Mouse (Mus musculus) cortical plate, adult 2 months (tissue): ENCODE measurements around the gene Ift122. TPM values are rescaled to one million over a fixed set of nuclear protein-coding genes. Genes with fewer than 3 reads are reported as not detected.
A peak's percentile ranks its signal among the peaks of the same experiment; 100 is the strongest.

Source experiments
- H3K27ac ChIP-seq: fragments of 200-500 bp; 2 replicates; pipeline ENCODE4 v1.5.1; 2012; ENCODE audit warnings: low read length, control low read depth, inconsistent platforms; ENCODE audit not compliant: insufficient read depth
- H3K4me1 ChIP-seq: fragments of 200-500 bp; 2 replicates; pipeline ENCODE4 v1.6.1; 2011; ENCODE audit warnings: low read length; ENCODE audit not compliant: control insufficient read depth, insufficient read depth
- H3K4me3 ChIP-seq: fragments of 200-500 bp; 2 replicates; pipeline ENCODE4 v1.5.1; 2011; ENCODE audit warnings: mild to moderate bottlenecking, low read length, control low read depth; ENCODE audit not compliant: insufficient read depth
- CTCF ChIP-seq: fragments of 200-500 bp; IDR thresholded peaks from 2 replicates; pipeline ENCODE4 v1.5.1; 2011; ENCODE audit warnings: mild to moderate bottlenecking, control low read depth, low read length; ENCODE audit not compliant: insufficient read depth; ENCODE audit errors: extremely low read depth
- POLR2A ChIP-seq: fragments of 200-500 bp; IDR thresholded peaks from 2 replicates; pipeline ENCODE4 v1.6.1; 2011; ENCODE audit warnings: mild to moderate bottlenecking, low read length, control low read depth; ENCODE audit not compliant: insufficient read depth; ENCODE audit errors: extremely low read depth
- polyA plus RNA-seq: library from polyadenylated mRNA; depleted of rRNA; stranded (reverse); fragments of >200 nt; gene quantifications from 2 replicates; pipeline ENCODE4 v1.2.3, GENCODE M21; 2012

Ift122 gene
- polyA plus RNA-seq, 1 experiment: 31.2 TPM

DNA sequence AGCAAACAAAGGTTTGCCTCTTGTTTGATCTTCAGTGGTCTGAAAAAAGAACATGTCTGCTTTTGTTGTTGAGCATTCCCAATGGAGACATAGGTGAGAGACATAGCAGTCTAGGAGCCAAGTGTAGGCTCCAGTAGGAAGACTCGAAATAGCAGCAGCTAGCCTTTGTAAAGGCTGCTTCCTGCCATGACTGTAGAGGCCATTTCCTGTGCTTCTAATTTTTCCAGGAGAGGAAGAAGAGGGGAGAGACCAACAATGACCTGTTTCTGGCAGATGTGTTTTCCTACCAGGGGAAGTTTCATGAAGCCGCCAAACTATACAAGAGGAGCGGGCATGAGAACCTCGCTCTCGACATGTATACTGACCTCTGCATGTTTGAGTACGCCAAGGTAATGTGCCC lies 52.3 kb downstream of the Ift122 start:
- Histone ChIP-seq H3K4me3 (no peak overlapping the region), H3K27ac (no peak overlapping the region), H3K4me1 (peaks cover 14% of the 10 kb centered on the region; the same call in 1 of the 2 replicates)
- no peak for TF ChIP-seq CTCF
- no peak for TF ChIP-seq POLR2A

DNA sequence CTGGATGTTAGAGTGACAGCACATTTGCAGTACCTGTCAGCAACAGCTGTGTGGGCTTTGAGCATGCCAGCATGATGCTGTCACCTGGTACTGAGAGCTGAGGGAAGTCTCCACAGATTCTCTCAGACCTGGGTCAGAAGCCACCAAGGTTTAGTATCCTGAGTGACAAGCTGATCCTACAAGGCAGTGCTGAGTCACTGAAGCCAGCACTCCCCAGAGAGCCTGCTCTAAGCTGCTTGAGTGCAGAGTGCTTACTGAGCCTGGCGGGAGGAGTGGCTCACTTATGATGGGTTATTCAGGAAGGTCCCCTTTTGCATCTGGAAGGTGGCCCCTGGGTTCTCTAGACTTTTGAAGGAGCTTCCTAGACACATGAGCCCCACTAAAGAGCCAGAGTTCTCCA lies 53.2 kb downstream of the Ift122 start:
- TF ChIP-seq CTCF (no peak), POLR2A (no peak)
- no peak overlapping the region for H3K27ac ChIP-seq

DNA sequence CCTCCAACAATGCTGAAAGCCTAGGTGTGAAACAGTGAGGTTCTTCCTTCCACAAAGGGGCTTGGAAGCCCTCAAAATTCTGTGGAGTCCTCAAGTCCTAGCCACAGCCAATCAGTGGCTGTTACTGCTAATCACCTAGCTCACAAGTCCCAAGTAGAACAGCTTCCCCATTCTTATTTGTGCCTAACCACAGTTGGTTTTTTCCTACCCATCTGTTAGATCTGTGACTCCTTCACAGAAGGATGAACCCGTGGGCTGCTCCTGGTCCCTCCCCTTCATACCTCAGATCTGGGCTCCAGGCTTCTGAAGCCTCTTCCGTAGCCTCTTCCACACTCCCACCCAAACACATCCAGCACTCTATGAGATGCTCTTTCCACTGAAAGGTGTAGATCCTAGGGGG lies 53.6 kb downstream of the Ift122 start:
- no peak for TF ChIP-seq CTCF
- H3K4me1 ChIP-seq: peaks cover 13% of the 10 kb centered on the region; the same call in 1 of the 2 replicates
- no peak overlapping the region for H3K27ac ChIP-seq
- H3K4me3 ChIP-seq: no peak overlapping the region

More for the DNA sequence above, 53.2 kb downstream of the Ift122 start:
- peaks cover 12% of the 10 kb centered on the region; the same call in 1 of the 2 replicates for H3K4me1 ChIP-seq
- no peak overlapping the region for H3K4me3 ChIP-seq

DNA sequence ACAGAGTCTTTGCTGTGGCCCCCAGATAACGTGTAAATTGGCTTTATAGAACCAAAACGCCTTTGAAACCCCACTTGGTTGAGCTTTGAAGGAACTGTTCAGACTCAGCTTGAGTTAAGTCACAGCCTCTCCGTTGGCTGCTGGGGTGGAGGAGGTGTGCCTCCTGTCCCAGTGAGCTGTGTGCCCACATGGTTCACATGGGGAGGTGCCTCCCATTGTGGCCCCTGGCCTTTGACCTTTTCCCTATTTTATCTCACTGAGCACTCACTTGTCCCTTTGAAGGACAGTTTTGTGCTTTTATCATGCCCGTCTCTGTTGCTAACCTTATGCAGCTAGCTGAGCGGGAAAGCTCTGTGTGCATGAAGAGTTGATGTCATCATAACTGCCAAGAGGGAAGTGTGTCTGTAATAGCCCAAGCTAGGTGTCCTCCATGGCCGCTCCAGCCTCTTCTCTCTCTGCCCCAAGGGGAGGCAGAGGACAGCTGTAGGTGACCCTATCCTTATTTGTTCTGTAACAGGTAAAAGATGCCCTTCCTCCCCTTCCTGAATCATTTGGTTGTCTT lies 55.2 kb downstream of the Ift122 start:
- no peak overlapping the region for H3K27ac ChIP-seq

DNA sequence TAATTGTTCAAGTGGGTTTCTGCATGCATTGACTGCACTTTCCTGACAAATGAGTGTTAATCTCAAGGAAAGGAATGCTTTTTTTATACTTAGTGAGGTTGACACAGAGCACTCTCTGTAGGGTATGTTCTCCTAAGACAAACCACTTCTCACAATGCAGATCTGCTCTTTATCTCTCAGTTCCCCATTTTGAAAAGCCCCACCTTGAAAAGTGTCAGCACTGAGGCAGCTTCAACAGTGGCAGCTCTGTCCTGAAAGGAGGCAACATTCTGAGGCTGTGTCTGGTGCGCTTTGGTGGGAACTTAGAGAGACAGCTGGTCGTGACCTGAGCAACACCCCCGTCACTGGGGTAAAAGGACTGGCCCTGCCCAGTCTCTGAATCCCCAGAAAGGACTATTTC lies 55.8 kb downstream of the Ift122 start:
- H3K4me1 ChIP-seq: peaks cover 9% of the 10 kb centered on the region; the same call in 1 of the 2 replicates
- no peak overlapping the region for H3K27ac ChIP-seq
- TF ChIP-seq CTCF: no peak
- TF ChIP-seq POLR2A: no peak
- no peak overlapping the region for H3K4me3 ChIP-seq

More for the DNA sequence above, 55.2 kb downstream of the Ift122 start:
- H3K4me1 ChIP-seq: peaks cover 6% of the 10 kb centered on the region; the same call in 1 of the 2 replicates
- no peak for TF ChIP-seq POLR2A
- no peak for TF ChIP-seq CTCF
- H3K4me3 ChIP-seq: no peak overlapping the region

DNA sequence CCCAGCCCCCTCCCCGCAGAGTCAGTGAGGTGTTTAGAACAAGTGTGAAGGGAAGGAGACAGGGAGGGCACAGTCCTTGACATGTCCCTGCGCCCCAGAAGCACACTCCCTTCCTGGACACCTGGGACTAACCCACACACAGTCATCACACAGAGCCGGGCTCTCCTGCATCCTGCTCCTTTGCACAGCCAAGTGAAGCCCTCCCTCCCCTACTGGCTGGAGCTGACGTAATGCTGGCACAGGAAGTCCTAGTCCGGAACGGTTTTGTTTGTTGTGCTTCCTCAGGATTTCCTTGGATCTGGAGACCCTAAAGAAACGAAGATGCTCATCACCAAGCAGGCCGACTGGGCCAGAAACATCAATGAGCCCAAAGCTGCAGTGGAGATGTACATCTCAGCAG lies 56.7 kb downstream of the Ift122 start:
- H3K27ac ChIP-seq: no peak overlapping the region
- TF ChIP-seq CTCF: no peak
- TF ChIP-seq POLR2A: no peak

DNA sequence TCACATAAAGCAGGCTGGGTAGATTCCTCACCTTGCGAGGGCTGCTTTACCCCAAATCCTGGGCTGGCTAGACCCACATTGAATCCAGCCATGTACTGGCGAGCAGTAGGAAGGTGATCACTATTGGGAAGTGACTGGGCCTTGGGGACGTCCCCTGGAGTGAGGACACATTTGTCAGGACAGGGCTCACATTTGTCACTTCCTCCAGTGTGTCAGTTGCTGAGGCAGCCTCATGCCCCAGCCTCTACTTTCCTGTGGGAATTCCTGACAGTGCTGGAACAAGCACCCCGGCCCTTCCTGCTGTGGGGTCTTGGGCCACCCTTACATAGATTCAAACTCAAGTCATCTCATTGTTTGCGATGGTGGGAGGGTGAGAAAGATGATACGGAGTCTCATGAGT lies 58.5 kb downstream of the Ift122 start:
- H3K27ac ChIP-seq: no peak overlapping the region
- H3K4me1 ChIP-seq: peaks cover 20% of the 10 kb centered on the region
- TF ChIP-seq POLR2A: no peak
- TF ChIP-seq CTCF: no peak
- H3K4me3 ChIP-seq: no peak overlapping the region

More for the DNA sequence above, 56.7 kb downstream of the Ift122 start:
- Histone ChIP-seq H3K4me3 (no peak overlapping the region), H3K4me1 (peaks cover 13% of the 10 kb centered on the region)

DNA sequence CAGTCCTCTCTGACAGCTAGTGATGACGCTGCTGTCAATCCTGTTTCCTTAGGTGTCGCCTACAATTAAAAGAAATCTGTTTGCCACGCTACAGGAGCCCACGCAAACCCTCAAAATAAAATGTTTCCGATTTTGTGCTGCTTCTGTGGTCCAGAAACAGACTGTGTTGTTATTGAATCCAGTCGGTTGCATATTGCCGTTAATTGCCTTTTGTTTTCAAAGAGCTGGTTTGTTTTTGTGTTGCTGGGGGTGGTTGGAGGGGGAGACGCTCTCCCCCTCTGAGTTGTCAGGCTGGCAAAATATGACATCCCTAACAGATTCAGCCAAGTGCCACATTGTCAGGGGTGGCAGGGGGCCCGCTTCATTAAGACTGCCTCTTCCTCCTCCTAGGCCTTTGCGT lies 60.2 kb downstream of the Ift122 start:
- H3K4me3 ChIP-seq: no peak overlapping the region
- TF ChIP-seq CTCF: no peak
- TF ChIP-seq POLR2A: no peak
- H3K27ac ChIP-seq: peak overlapping the region; percentile 89
- H3K4me1 ChIP-seq: peaks cover 20% of the 10 kb centered on the region

DNA sequence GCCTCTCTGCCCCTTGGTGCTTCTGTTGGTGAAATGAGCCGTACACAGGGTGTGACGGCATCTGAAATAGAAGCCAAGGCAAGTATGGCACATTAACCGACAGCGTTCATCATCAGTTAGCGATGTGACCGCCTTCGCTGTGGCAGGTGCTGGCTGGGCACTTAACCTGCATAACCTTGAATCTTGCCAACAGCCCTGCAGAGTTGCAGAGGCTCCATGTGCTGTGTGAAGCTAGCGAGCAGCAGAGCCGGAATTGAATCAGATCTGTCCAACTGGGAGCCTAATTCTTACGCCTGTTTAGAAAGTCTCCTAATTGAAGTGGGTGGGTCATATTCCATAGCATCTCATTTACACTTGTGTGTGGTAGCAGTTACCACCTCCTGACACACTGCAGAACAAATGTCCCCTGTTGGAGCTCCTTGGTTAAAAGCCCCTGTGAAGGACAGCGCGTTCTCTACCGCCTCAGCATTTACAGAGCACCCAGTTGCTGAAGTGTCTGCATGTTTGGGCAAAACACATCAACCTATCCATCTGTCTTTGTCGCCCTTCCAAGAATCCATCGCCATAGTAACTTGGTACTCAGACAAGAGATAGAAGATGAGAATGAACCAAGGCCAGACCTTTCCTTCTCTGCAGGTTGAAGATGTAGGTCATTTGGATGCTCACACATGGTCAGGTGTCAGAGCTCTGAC lies 61.4 kb downstream of the Ift122 start:
- no peak overlapping the region for H3K4me3 ChIP-seq
- peaks cover 20% of the 10 kb centered on the region for H3K4me1 ChIP-seq
- peak overlapping the region; percentile 89 for H3K27ac ChIP-seq
- TF ChIP-seq CTCF (no peak), POLR2A (no peak)
